ENCODE assay signal across 13 mouse cellular contexts in the genomic region with DNA sequence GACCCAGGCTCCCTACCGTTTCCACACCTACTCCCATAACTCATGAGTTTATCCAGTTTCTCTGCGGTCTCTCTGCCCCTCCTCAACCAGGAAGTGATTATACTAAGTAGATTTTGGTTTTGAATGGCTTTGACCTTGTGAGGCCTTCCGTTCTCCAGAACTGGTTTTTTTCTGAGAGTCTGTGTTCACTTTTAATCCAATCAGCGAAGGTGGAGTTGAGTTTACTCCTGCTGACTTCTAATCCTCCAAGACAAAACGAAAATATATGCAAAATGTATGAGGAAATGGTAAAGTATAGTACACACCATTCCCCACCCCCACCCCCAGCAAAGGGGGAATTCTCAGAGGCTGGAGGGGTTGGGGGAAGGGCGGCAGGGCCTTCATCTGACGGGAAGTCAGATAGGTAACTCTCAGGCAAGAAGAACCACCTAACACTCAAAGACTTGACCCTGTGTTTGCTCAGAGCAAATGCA.
DNase-seq lines count a peak whose midpoint lies in the region; ATAC-seq lines count a peak whose summit lies in the region.
"Had no signal": no experiment of that assay in that cellular context is flagged by ENCODE, and none has a peak within 500 bp of the region (broad histone marks: within the 10 kb centered on the region; RNA-seq: fewer than 3 reads in every experiment).

No protein-coding gene starts in this region.

- peak; percentile 12 for DNase-seq in embryo, embryonic 10.5 days (ENCODE audit: low spot score)
- no peak for DNase-seq in embryo, embryonic 9.5 days (ENCODE audit: extremely low spot score)
- DNase-seq in lung, postnatal 10 days, result no peak
- peak; percentile 31 for DNase-seq in induced T-regulatory cell, adult 2 months (ENCODE audit: low read depth)
- DNase-seq in spleen, postnatal 14 days (ENCODE audit: low spot score in 2 of 2), result no peak
- DNase-seq: adrenal gland, postnatal 10 days; kidney, adult 18-20 months; midbrain, embryonic 14.5 days had no signal

- H3K36me3 ChIP-seq in lung, embryonic 16.5 days (ENCODE audit: control insufficient read depth, insufficient read depth, low read length), result no peaks in the 10 kb centered on the region
- H3K36me3 ChIP-seq in stomach, embryonic 16.5 days (ENCODE audit: control insufficient read depth, insufficient read depth, low read length), result no peaks in the 10 kb centered on the region
- H3K36me3 ChIP-seq: hindbrain, embryonic 10.5 days had no signal

- H3K27me3 ChIP-seq in lung, embryonic 16.5 days (ENCODE audit: control insufficient read depth, insufficient read depth, low read depth, low read length), result no peaks in the 10 kb centered on the region
- H3K27me3 ChIP-seq in stomach, embryonic 16.5 days (ENCODE audit: control insufficient read depth, insufficient read depth, low read length), result no peaks in the 10 kb centered on the region

- H3K4me3 ChIP-seq in lung, embryonic 16.5 days (ENCODE audit: low read length), result no peak overlapping the region
- H3K4me3 ChIP-seq in stomach, embryonic 16.5 days (replicated peaks; ENCODE audit: low read length), result no peak overlapping the region
- H3K4me3 ChIP-seq: erythroblast, embryonic 14.5 days; hindbrain, embryonic 10.5 days had no signal

- no peaks in the 10 kb centered on the region for H3K9me3 ChIP-seq in lung, embryonic 16.5 days (ENCODE audit: control insufficient read depth, low read length)
- H3K9me3 ChIP-seq in stomach, embryonic 16.5 days (replicated peaks; ENCODE audit: control insufficient read depth, low read length), result no peaks in the 10 kb centered on the region
- H3K9me3 ChIP-seq: hindbrain, embryonic 10.5 days had no signal

- H3K27ac ChIP-seq in lung, embryonic 16.5 days (ENCODE audit: low read length), result peak overlapping the region; percentile 75
- H3K27ac ChIP-seq in stomach, embryonic 16.5 days (ENCODE audit: low read length), result peak overlapping the region; percentile 87
- H3K27ac ChIP-seq: hindbrain, embryonic 10.5 days had no signal

- no peak overlapping the region for H3K9ac ChIP-seq in lung, embryonic 16.5 days (ENCODE audit: low read length)
- H3K9ac ChIP-seq in stomach, embryonic 16.5 days (ENCODE audit: low read length), result peak overlapping the region; percentile 5; the same call in 1 of the 2 replicates

- H3K4me2 ChIP-seq in lung, embryonic 16.5 days (ENCODE audit: low read depth, low read length), result peak overlapping the region; percentile 19; the same call in 1 of the 2 replicates
- H3K4me2 ChIP-seq in stomach, embryonic 16.5 days (ENCODE audit: low read depth, low read length), result peak overlapping the region; percentile 22; the same call in 1 of the 2 replicates

- WGBS in lung, embryonic 16.5 days, result 13% methylated on average over 7 of the region's 7 CpGs
- 14% methylated on average over 7 of the region's 7 CpGs for WGBS in stomach, embryonic 16.5 days

- ATAC-seq in lung, embryonic 16.5 days (ENCODE audit: low read depth), result peak; percentile 66
- peak; percentile 51; the same call in 1 of the 2 replicates for ATAC-seq in stomach, embryonic 16.5 days (ENCODE audit: insufficient read depth, low FRiP score)
- no peak for ATAC-seq in megakaryocyte progenitor cell, adult 5-6 weeks (replicated peaks; ENCODE audit: poor library complexity)

- peaks cover 21% of the 10 kb centered on the region for H3K4me1 ChIP-seq in lung, embryonic 16.5 days (replicated peaks; ENCODE audit: control insufficient read depth, insufficient read depth, low read length)
- peaks cover 31% of the 10 kb centered on the region for H3K4me1 ChIP-seq in stomach, embryonic 16.5 days (ENCODE audit: control insufficient read depth, insufficient read depth, low read length)

Comparison
In these comparisons a context has a peak if more than half of its experiments do, and no peak if none do; other contexts are left out.
1. DNase-seq: peak in embryo, embryonic 10.5 days (single experiment) and induced T-regulatory cell, adult 2 months (single experiment); none in embryo, embryonic 9.5 days (single experiment), lung, postnatal 10 days (single experiment) and spleen, postnatal 14 days (0 of 2).